Mouse (Mus musculus) thymus, postnatal 25 days (tissue): Measurements from ENCODE around the gene Cyp4x1.

Experiments
- DNase-seq: peaks from one replicate; pipeline ENCODE4 v3.0.0; 2022

Gene Cyp4x1

GRCm38 (mm10) chr4:115088611-115089338 is 45.3 kb downstream of the Cyp4x1 start, which contains the start of gene Pdzk1ip1:
Gene Pdzk1ip1 (plus strand): TSS chr4:115088708.
- no peak for DNase-seq

GRCm38 (mm10) chr4:115086763-115087415 is 47.2 kb downstream of the Cyp4x1 start:
- DNase-seq, result no peak

- DNase-seq, result no peak
Observed at GRCm38 (mm10) chr4:115086257-115086656, 47.8 kb downstream of the Cyp4x1 start.

- peak; percentile 54 for DNase-seq
Observed at GRCm38 (mm10) chr4:115085522-115086095, 48.5 kb downstream of the Cyp4x1 start.

- no peak for DNase-seq
Observed at GRCm38 (mm10) chr4:115083031-115083430, 51.0 kb downstream of the Cyp4x1 start.

GRCm38 (mm10) chr4:115079821-115080349 is 54.2 kb downstream of the Cyp4x1 start:
- no peak for DNase-seq

GRCm38 (mm10) chr4:115078892-115079820 is 54.9 kb downstream of the Cyp4x1 start:
- no peak for DNase-seq

GRCm38 (mm10) chr4:115075204-115075915 is 58.7 kb downstream of the Cyp4x1 start:
- peak; percentile 49 for DNase-seq

GRCm38 (mm10) chr4:115074789-115075188 is 59.3 kb downstream of the Cyp4x1 start:
- no peak for DNase-seq

- DNase-seq, result no peak
Observed at GRCm38 (mm10) chr4:115071668-115072067, 62.4 kb downstream of the Cyp4x1 start.

- DNase-seq, result no peak
Observed at GRCm38 (mm10) chr4:115063518-115064239, 70.4 kb downstream of the Cyp4x1 start.

GRCm38 (mm10) chr4:115062875-115063517 is 71.1 kb downstream of the Cyp4x1 start:
- peak; percentile 21 for DNase-seq

GRCm38 (mm10) chr4:115062540-115062874 is 71.6 kb downstream of the Cyp4x1 start:
- no peak for DNase-seq

- DNase-seq, result no peak
Observed at GRCm38 (mm10) chr4:115060753-115061152, 73.3 kb downstream of the Cyp4x1 start.

- DNase-seq, result no peak
Observed at GRCm38 (mm10) chr4:115059871-115060270, 74.2 kb downstream of the Cyp4x1 start.

GRCm38 (mm10) chr4:115058871-115059590 is 75.0 kb downstream of the Cyp4x1 start:
- no peak for DNase-seq

- no peak for DNase-seq
Observed at GRCm38 (mm10) chr4:115058317-115058761, 75.7 kb downstream of the Cyp4x1 start.

GRCm38 (mm10) chr4:115057674-115058316 is 76.3 kb downstream of the Cyp4x1 start:
- DNase-seq, result no peak

GRCm38 (mm10) chr4:115056921-115057673 is 77.0 kb downstream of the Cyp4x1 start:
- DNase-seq, result no peak
